Mouse (Mus musculus): Measurements from ENCODE around the gene Banf2. TPM values are rescaled to one million over a fixed set of nuclear protein-coding genes. Genes with fewer than 3 reads are reported as not detected.

The Banf2 gene
- polyA plus RNA-seq, 1 experiment from 2014 or later, result not detected

DNA sequence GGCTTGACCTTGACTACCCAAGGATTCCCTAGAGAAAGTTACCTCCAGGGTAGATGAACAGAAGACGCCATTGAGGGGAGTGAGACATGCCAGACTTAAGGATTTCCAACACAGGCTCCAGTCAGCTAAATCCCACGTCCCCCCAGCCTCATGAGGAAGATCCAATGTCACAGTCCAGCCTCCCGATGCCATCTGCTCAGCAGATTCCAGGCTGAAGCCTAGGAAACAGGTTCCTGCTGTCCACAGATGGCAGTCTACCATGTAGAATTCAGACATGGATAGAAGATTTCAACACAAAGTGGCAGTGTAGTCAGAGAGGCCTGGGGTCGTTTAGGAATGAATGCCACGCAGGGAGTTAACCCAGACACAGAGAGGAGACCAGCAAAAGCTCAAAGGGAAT, 18.4 kb upstream of the Banf2 start:
- Histone ChIP-seq H3K4me1 (ENCODE audit: control insufficient read depth, low read depth, low read length) (peaks cover 23% of the 10 kb centered on the region), H3K9me3 (replicated peaks; ENCODE audit: control insufficient read depth, low read length) (no peaks in the 10 kb centered on the region), H3K36me3 (ENCODE audit: control insufficient read depth, insufficient read depth) (no peaks in the 10 kb centered on the region), H3K9ac (ENCODE audit: low read depth, low read length) (no peak overlapping the region), H3K27ac (ENCODE audit: low read length) (peak overlapping the region; percentile 54), H3K4me2 (ENCODE audit: low read depth, low read length) (no peak overlapping the region), H3K27me3 (ENCODE audit: control insufficient read depth, insufficient read depth, low read depth, low read length) (no peaks in the 10 kb centered on the region), H3K4me3 (ENCODE audit: low read depth, low read length) (no peak overlapping the region)
- ATAC-seq (ENCODE audit: low read depth), result no peak
- WGBS (ENCODE audit: insufficient replicate concordance), result 50% methylated on average over 5 of the region's 5 CpGs

DNA sequence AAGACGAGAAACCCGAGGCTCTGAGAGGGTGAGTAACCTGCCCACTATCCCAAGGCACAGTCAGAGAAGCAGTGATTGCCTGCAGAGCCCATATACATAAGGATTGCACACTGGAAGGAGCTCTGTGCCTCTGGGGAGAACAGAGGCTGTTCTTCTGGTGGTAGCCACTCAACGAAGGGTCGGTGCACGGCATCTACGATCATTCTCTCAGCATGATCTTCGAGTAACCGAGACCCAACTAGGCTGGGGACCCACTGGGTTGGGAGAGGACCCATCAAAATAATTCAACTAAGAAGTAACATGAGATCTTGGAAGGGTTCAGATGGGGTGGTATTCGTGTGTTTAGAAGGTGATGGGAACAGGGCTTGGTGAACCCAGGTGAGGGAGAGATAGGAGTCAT, 17.0 kb upstream of the Banf2 start:
- Histone ChIP-seq H3K4me2 (ENCODE audit: low read depth, low read length) (no peak overlapping the region), H3K27me3 (ENCODE audit: control insufficient read depth, insufficient read depth, low read depth, low read length) (no peaks in the 10 kb centered on the region), H3K4me1 (ENCODE audit: control insufficient read depth, low read depth, low read length) (peaks cover 17% of the 10 kb centered on the region), H3K4me3 (ENCODE audit: low read depth, low read length) (no peak overlapping the region), H3K9ac (ENCODE audit: low read depth, low read length) (no peak overlapping the region), H3K36me3 (ENCODE audit: control insufficient read depth, insufficient read depth) (no peaks in the 10 kb centered on the region), H3K27ac (ENCODE audit: low read length) (no peak overlapping the region), H3K9me3 (replicated peaks; ENCODE audit: control insufficient read depth, low read length) (no peaks in the 10 kb centered on the region)
- ATAC-seq (ENCODE audit: low read depth), result no peak
- WGBS (ENCODE audit: insufficient replicate concordance), result 62% methylated on average over 9 of the region's 9 CpGs

DNA sequence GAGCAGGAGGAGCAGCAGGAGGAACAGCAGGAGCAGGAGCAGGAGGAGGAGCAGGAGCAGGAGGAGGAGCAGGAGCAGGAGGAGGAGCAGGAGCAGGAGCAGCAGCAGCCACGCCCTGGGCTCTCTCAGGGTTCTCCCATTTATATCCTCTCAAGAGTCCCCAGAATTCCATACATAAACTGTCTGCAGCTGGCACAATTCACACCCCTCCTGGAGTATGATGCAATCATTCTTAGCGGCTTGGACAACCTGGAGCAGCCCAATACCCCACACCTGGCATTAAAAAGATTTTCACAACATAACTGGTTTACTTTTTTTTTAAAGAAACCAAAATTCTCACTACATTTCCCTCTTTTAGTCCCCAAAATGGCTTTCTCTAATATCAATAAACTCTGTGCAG, 12.9 kb upstream of the Banf2 start:
- Histone ChIP-seq H3K4me2 (ENCODE audit: low read depth, low read length) (no peak overlapping the region), H3K27ac (ENCODE audit: low read length) (no peak overlapping the region), H3K36me3 (ENCODE audit: control insufficient read depth, insufficient read depth) (no peaks in the 10 kb centered on the region), H3K9me3 (replicated peaks; ENCODE audit: control insufficient read depth, low read length) (no peaks in the 10 kb centered on the region), H3K27me3 (ENCODE audit: control insufficient read depth, insufficient read depth, low read depth, low read length) (no peaks in the 10 kb centered on the region), H3K4me3 (ENCODE audit: low read depth, low read length) (no peak overlapping the region), H3K9ac (ENCODE audit: low read depth, low read length) (no peak overlapping the region), H3K4me1 (ENCODE audit: control insufficient read depth, low read depth, low read length) (peaks cover 5% of the 10 kb centered on the region; the same call in 1 of the 2 replicates)
- WGBS (ENCODE audit: insufficient replicate concordance), result 37% methylated on average over 2 of the region's 2 CpGs
- ATAC-seq (ENCODE audit: low read depth), result no peak

DNA sequence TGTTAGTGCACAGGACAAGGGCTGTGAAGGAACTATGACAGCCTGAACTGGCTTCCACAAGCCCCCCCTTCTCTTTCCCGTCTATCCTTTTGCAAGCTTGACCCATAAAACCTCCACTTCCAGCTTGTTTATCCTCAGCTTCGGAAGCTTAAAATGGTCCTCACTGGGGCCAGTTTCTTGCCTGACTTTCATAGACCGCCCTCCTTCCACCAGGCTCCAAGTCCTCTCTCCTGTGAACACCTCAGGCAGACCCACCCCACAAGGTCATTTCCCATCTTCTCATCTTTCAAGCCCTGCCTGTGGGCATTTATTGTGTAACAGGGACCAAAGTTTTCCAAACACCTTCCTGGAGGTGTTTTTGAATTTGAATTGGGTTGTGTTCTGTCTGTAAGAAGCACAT, 10.4 kb upstream of the Banf2 start:
- 71% methylated on average over 3 of the region's 3 CpGs for WGBS (ENCODE audit: insufficient replicate concordance)
- Histone ChIP-seq H3K36me3 (ENCODE audit: control insufficient read depth, insufficient read depth) (no peaks in the 10 kb centered on the region), H3K4me2 (ENCODE audit: low read depth, low read length) (no peak overlapping the region), H3K9me3 (replicated peaks; ENCODE audit: control insufficient read depth, low read length) (no peaks in the 10 kb centered on the region), H3K4me1 (ENCODE audit: control insufficient read depth, low read depth, low read length) (peaks cover 5% of the 10 kb centered on the region; the same call in 1 of the 2 replicates), H3K27me3 (ENCODE audit: control insufficient read depth, insufficient read depth, low read depth, low read length) (no peaks in the 10 kb centered on the region), H3K9ac (ENCODE audit: low read depth, low read length) (no peak overlapping the region), H3K27ac (ENCODE audit: low read length) (no peak overlapping the region), H3K4me3 (ENCODE audit: low read depth, low read length) (no peak overlapping the region)
- no peak for ATAC-seq (ENCODE audit: low read depth)

DNA sequence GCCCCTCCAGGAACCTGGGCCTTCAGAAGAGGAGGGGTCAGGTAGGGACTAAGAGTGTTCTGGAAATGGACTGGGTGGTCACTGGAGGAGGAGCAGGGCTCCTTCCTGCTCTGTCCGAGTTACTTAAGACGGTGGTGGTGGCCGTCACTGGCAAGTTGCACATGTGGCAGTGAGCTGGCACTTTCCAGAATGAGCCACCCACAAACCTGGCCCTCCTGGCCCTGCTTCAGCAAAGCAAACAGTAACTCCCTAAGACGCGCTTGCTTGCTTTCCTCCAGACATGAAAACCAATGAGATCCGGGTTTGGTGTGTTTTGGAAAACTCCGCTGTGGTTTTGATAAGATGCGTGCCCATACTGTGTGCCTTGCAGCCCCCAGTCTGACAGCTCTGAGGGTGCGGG, 7.5 kb upstream of the Banf2 start:
- no peak for ATAC-seq (ENCODE audit: low read depth)
- Histone ChIP-seq H3K27ac (ENCODE audit: low read length) (no peak overlapping the region), H3K9ac (ENCODE audit: low read depth, low read length) (no peak overlapping the region), H3K36me3 (ENCODE audit: control insufficient read depth, insufficient read depth) (no peaks in the 10 kb centered on the region), H3K4me2 (ENCODE audit: low read depth, low read length) (no peak overlapping the region), H3K4me1 (ENCODE audit: control insufficient read depth, low read depth, low read length) (no peaks in the 10 kb centered on the region), H3K4me3 (ENCODE audit: low read depth, low read length) (no peak overlapping the region), H3K27me3 (ENCODE audit: control insufficient read depth, insufficient read depth, low read depth, low read length) (no peaks in the 10 kb centered on the region), H3K9me3 (replicated peaks; ENCODE audit: control insufficient read depth, low read length) (no peaks in the 10 kb centered on the region)
- 61% methylated on average over 9 of the region's 9 CpGs for WGBS (ENCODE audit: insufficient replicate concordance)

DNA sequence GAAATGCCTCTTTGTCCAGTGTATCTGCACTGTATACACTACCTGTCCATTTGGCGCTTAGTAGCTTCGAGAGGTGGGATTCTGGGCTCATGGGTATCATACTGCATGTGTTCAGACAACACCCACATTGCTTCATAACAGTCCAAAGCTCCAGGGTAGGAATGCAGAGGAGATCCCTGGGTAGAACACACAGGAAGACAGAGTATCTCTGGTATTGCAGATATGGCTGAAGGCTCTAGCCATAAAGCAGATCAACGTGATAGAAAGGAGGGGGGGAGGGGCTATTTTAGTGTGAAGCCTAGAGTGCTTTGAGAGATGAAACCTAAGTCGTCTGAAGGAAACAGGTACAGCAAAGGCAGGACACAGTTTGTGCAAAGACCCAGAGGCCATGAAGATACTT, 6.4 kb upstream of the Banf2 start:
- Histone ChIP-seq H3K36me3 (ENCODE audit: control insufficient read depth, insufficient read depth) (no peaks in the 10 kb centered on the region), H3K9me3 (replicated peaks; ENCODE audit: control insufficient read depth, low read length) (no peaks in the 10 kb centered on the region), H3K27ac (ENCODE audit: low read length) (no peak overlapping the region), H3K27me3 (ENCODE audit: control insufficient read depth, insufficient read depth, low read depth, low read length) (no peaks in the 10 kb centered on the region), H3K9ac (ENCODE audit: low read depth, low read length) (no peak overlapping the region), H3K4me3 (ENCODE audit: low read depth, low read length) (no peak overlapping the region), H3K4me2 (ENCODE audit: low read depth, low read length) (no peak overlapping the region), H3K4me1 (ENCODE audit: control insufficient read depth, low read depth, low read length) (no peaks in the 10 kb centered on the region)
- 35% methylated on average over 4 of the region's 4 CpGs for WGBS (ENCODE audit: insufficient replicate concordance)
- ATAC-seq (ENCODE audit: low read depth), result no peak

DNA sequence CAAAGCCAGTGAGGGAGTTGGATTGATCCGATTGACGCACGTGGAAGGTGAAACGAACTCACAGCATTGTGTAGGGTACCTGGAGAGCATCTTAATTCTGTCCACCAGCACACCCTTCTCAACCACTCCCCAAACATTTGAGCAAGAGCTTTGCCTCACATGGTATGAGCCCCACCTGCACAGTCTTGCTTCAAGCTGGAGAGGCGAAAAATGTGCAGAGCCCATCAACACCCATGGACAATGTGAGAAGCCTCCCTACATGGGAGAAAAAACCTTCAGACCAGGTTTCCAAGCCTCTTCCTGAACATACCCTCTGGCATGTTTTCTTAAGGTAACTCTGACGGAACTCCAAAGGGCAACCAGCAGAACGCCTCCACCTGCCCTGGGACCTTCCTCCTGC, 2.1 kb upstream of the Banf2 start:
- no peaks in the 10 kb centered on the region for H3K36me3 ChIP-seq (ENCODE audit: control insufficient read depth, insufficient read depth)
- H3K27ac ChIP-seq (ENCODE audit: low read length), result no peak overlapping the region
- 73% methylated on average over 7 of the region's 7 CpGs for WGBS (ENCODE audit: insufficient replicate concordance)
- H3K27me3 ChIP-seq (ENCODE audit: control insufficient read depth, insufficient read depth, low read depth, low read length), result no peaks in the 10 kb centered on the region
- ATAC-seq (ENCODE audit: low read depth), result no peak
- no peak overlapping the region for H3K9ac ChIP-seq (ENCODE audit: low read depth, low read length)
- no peak overlapping the region for H3K4me3 ChIP-seq (ENCODE audit: low read depth, low read length)
- no peaks in the 10 kb centered on the region for H3K4me1 ChIP-seq (ENCODE audit: control insufficient read depth, low read depth, low read length)
- no peaks in the 10 kb centered on the region for H3K9me3 ChIP-seq (replicated peaks; ENCODE audit: control insufficient read depth, low read length)
- no peak overlapping the region for H3K4me2 ChIP-seq (ENCODE audit: low read depth, low read length)

DNA sequence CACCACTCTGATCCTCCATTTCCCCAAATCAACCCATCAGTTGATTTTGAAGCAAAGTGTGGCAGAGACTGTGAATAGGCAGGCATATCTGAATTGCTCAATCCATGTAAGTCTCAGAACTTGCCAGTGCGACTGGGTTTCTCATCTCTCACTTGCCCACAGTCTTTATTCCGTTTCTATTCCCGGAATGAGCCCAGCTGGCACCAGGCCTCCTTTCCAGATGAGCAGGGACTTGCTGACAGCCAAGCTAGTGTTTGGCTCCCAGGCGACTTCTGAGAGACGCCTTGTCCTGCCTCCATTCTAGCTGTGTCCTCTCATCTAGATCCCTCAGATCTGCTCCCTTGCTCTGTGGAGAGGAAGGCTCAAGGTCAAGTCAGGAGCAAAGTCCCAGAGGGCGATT, 11.9 kb downstream of the Banf2 start:
- Histone ChIP-seq H3K27ac (ENCODE audit: low read length) (no peak overlapping the region), H3K4me3 (ENCODE audit: low read depth, low read length) (no peak overlapping the region), H3K9ac (ENCODE audit: low read depth, low read length) (no peak overlapping the region), H3K4me2 (ENCODE audit: low read depth, low read length) (no peak overlapping the region), H3K27me3 (ENCODE audit: control insufficient read depth, insufficient read depth, low read depth, low read length) (no peaks in the 10 kb centered on the region), H3K4me1 (ENCODE audit: control insufficient read depth, low read depth, low read length) (no peaks in the 10 kb centered on the region), H3K9me3 (replicated peaks; ENCODE audit: control insufficient read depth, low read length) (no peaks in the 10 kb centered on the region), H3K36me3 (ENCODE audit: control insufficient read depth, insufficient read depth) (no peaks in the 10 kb centered on the region)
- WGBS (ENCODE audit: insufficient replicate concordance), result 65% methylated on average over 6 of the region's 6 CpGs
- no peak for ATAC-seq (ENCODE audit: low read depth)

DNA sequence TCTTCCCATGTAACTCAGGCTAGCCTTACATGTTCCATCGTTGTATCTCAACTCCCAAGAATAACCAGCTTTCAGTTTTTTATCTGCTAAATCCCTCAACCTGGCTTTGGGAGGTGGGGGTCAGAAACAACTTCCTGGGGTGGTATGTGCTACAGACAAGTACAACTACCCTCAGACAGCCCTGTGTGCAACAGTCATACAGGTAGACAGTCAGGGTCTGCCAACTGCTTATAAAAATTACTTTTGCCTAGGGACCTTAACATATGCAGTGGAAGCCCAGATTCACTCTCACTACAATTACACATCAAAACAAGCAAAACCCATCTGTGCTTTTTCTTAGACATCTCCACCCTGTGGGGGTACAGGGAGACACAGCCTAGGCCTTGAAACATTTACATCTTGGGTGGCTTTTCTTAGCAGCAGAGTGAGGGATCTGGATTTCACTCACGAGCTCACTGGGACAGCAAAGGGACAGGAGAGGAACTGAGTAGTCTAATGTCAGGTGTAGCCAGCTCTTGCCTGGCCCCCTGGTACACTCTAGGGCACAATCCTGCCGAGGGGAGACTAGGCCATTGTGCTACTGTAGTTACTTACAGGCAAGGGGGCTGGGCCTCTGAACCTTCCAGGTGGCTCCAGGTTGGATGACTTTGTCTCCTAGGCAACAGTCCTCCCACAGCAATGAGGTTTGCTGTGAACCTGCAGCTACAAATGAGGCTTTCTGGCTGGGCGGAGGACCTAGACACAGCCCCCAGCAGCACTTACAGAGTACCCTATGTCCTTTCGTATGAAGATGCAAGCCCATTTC, 13.1 kb downstream of the Banf2 start:
- Histone ChIP-seq H3K4me3 (ENCODE audit: low read depth, low read length) (no peak overlapping the region), H3K36me3 (ENCODE audit: control insufficient read depth, insufficient read depth) (no peaks in the 10 kb centered on the region), H3K9ac (ENCODE audit: low read depth, low read length) (no peak overlapping the region), H3K27ac (ENCODE audit: low read length) (no peak overlapping the region), H3K27me3 (ENCODE audit: control insufficient read depth, insufficient read depth, low read depth, low read length) (no peaks in the 10 kb centered on the region), H3K4me2 (ENCODE audit: low read depth, low read length) (no peak overlapping the region), H3K9me3 (replicated peaks; ENCODE audit: control insufficient read depth, low read length) (no peaks in the 10 kb centered on the region), H3K4me1 (ENCODE audit: control insufficient read depth, low read depth, low read length) (no peaks in the 10 kb centered on the region)
- no peak for ATAC-seq (ENCODE audit: low read depth)
- WGBS (ENCODE audit: insufficient replicate concordance), result 61% methylated on average over 5 of the region's 5 CpGs

Data from liver, embryonic 16.5 days (tissue).